Mouse (Mus musculus): ENCODE data around the gene Pdzd2.
A peak's percentile ranks its signal among the peaks of the same experiment; 100 is the strongest.

Gene Pdzd2

DNA sequence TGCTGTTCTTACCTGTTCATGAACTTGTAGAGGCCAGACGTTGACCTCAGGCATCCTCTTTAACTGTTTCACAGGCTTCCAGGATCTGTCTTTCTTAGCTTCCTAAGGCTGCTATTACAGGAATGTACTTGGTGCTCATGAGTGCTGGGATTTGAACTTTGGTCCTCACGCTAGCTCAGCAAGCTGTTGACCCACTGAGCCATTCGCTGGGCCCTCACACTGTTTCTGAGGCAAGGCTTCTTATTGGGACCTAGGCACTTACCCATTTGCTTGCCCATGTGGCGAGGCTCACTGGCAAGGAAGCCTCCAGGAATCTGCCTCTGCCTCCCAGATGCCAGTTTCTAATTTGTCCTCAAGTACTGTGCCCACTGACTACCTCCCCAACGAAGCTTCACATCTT, 419.8 kb downstream of the Pdzd2 start:
- DNase-seq (ENCODE audit: low read depth, low spot score) = no peak

DNA sequence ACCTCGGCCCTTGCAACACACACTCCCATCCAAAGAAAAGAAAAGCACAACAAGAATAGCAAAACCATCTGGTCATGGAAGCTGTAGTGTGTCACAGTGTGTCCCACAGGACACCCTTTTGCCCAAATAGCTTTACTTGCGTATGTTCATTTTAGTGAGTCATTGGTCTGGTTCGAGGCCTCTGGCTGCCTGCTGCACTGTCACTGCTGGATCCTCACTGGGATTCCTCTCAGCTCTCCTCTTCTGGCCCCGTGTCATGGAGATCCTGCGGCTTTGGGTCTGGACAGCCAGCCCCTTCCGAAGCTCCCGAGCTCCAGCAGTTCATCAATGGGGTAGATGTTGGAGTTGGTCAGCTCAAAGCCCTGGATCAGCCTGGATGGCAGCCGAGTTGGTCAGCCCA, 421.3 kb downstream of the Pdzd2 start:
- peak; percentile 35 for DNase-seq (ENCODE audit: low read depth, low spot score)

DNA sequence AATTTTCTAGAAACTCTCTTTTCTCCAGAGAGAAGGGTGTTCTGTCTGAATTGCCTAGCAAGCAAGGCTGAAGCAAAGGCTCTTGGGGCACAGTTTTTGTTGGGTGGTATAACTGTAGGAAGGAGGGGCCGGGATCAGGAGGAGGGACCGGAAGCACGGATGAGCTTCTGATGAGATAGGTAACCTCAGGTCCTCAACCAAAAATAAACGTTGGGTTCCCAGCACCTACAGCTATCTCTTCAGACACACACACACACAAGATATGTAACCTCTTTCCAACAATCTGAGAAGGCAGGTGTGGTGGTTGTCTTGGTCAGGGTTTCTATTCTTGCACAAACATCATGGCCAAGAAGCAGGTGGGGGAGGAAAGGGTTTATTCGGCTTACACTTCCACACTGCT, 422.4 kb downstream of the Pdzd2 start:
- no peak for DNase-seq (ENCODE audit: low read depth, low spot score)

DNA sequence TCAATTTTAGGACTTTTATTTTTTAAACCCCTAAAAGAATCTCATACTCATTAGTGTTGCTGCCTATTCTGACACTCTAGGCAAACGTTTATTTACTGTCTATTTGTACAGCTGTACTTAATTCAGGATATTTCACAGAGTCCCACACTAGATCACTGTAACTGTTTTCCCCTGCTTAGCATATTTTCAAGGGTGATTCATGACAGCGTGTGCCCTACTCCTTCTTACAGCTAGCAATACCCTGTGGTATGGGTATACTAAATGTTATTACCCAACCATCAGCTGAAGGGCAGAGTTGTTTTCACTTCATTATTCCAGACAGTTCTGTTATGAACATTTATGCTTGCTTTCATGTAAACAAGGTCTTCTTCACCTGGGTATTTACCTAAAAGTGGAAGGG, 423.7 kb downstream of the Pdzd2 start:
- DNase-seq (ENCODE audit: low read depth, low spot score) = peak; percentile 52

DNA sequence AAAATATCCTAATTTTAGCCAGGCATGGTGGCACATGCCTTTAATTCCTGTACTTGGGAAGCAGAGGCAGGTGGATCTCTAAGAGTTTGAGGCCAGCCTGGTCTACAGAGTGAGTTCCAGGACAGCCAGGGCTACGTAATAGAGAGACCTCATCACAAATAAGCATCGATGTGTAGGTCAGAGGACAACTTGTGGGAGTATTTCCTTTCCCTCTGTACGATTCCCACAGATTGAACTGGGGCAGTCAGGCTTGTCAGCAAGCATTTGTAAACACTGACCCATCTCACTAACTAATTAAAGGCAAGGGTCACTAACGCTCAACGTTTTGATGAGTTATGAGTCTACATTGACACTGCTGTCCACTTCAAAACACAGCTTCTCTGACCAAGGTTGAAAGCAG, 425.1 kb downstream of the Pdzd2 start:
- no peak for DNase-seq (ENCODE audit: low read depth, low spot score)

DNA sequence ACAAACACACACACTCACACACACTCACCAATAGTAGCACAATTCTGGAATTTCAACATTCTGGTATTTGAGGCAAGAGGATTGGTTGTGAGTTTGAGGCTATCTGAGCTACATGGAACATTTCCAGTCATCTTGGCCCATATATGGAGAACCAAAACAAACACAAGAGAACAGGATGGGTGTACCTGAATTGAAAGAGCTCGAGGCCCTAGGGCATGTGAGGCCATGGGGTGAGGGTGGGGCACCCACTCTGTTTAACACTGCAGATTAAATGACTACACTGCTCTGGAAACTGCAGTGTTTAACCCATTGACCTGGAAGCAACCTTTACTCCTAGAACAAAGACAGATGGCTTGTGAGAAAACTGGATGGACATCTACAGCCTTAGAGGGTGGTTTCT, 426.5 kb downstream of the Pdzd2 start:
- no peak for DNase-seq (ENCODE audit: low read depth, low spot score)

DNA sequence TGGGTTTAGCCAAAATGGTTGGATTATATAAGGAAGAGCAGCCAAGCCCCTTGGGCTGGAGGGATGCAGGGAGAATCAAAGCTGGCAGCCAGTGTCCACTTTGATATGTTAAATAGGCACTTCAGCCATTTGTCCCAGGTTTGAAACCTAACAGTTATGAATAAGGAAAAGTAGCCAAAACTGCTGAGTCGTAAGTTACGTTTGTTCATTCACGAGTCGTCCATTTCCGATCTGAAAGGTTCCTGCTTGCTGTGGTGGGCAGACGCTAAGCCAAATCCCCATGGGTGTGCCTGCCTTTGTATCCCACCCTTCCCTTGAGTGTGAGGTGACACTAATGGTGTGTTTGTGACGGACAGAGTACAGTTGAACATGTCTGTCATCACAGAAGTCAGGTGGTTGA, 428.3 kb downstream of the Pdzd2 start:
- DNase-seq (ENCODE audit: low read depth, low spot score) = no peak

DNA sequence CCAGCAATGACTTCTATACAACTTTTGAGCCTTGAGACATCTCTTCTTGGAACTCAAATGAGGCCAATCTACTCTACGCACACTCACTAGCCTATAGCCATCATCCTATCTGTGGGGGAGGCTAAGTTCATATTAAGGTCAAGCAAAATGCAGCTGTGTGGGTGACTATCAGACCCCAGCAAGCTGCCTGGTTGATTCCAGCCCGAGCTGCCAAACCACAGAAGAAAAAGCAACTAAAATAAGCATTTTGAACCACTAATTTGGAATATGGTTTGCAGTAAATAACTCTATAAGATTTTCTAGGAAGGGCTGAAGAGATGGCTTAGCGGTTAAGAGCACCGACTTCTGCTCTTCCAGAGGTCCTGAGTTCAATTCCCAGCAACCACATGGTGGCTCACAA, 429.0 kb downstream of the Pdzd2 start:
- no peak for DNase-seq (ENCODE audit: low read depth, low spot score)
